Mouse (Mus musculus): Measurements from ENCODE around the gene Ugt2b5.
"Not testable (repeated sequence)": the region's sequence is repeated elsewhere in the genome, so short reads cannot be mapped to it uniquely, and the experiment has no call there.

Ugt2b5 gene

GRCm38 (mm10) chr5:87140196-87140595 is at the start of gene Ugt2b5:
Ugt2b5 (minus strand) TSS chr5:87140318.
- not testable (repeated sequence) for DNase-seq (ENCODE audit: low spot score)

GRCm38 (mm10) chr5:87175780-87176179 is 35.7 kb upstream of the Ugt2b5 start:
- DNase-seq (ENCODE audit: low spot score): not testable (repeated sequence)

DNA sequence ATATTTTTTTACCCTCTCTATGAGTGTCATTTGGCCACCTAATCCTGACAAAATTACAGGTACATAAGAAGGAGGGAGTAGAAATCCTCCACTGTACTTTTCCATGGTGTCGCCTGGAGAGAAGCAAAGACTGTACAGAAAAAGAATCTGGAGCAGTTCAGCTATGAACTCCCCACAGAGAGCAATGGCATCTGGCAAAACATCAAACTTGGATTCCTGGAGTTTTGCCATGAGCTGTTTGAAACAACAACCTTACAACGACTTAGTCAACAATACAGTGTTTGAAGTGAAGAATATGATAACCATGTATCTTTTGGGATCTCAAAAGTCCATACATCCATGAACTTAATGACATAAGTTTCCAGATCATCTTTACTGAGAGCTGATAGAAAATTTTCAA is 34.6 kb upstream of the Ugt2b5 start:
- DNase-seq (ENCODE audit: low spot score): no peak

DNA sequence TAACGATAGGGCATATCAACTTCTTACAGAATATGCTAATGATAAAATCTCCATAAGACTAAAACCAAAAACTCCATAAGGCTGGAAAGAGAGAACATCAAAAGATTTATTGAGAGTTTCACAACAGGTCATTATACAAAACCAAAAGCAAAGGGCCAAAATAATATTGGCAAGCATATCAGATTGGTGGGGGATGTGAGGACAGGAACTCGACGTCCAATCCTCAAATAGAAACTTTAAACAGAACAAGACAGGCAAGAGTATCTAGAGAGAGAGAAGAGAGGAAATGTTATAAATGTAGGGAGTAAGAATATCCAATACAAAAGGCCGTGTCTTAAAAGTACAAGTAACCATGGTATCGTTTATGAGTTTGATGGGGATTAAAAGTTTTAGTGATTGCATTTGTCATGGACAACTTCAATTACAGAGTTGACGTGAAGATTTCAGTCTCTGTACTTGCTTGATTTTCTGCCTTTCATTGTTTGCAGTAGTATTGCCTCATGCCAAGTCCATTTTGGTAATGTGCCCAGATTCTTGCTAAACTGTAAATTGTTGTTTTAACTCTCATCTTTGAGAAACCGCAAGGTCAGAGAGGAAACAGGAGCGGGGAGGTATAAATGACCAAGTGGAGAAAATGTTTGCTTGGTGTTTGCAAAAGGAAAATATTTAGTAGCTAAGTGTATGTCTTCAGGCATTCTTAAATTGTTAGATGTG is 7.8 kb upstream of the Ugt2b5 start:
- DNase-seq (ENCODE audit: low spot score): no peak

DNA sequence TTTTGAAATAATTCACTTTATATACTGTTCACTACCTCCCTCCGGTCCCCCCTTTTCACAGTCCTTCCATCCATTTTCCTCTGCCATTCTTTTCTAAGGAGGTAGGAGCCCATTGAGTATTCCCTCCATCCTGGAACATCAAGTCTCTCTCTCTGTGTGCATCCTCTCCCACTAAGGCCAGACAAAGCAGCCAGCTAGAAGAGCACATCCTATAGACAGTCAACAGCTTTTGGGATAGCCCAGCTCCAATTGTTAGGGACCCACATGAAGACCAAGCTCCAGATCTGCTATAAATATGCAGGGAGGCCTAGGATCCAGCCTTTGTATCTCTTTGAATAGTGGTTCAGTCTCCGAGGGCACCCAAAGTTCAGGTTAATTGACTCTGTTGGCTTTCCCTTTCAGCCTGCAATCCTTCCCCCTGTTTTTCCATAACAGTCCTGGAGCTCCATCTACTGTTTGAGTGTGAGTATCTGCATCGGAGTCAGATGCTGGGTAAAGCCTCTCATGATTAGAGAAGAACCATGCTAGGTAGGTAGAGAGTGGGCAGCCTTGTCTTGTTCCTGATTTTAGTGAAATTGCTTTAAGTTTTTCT is 2.8 kb upstream of the Ugt2b5 start:
- peak; percentile 28 for DNase-seq (ENCODE audit: low spot score)

GRCm38 (mm10) chr5:87103697-87104096 is 36.4 kb downstream of the Ugt2b5 start:
- not testable (repeated sequence) for DNase-seq (ENCODE audit: low spot score)

GRCm38 (mm10) chr5:87092346-87093027 is 47.6 kb downstream of the Ugt2b5 start, which contains the start of gene Ugt2b36:
Ugt2b36 (minus strand) TSS chr5:87092555.
- no peak for DNase-seq (ENCODE audit: low spot score)

GRCm38 (mm10) chr5:87091111-87091510 is 49.0 kb downstream of the Ugt2b5 start:
- DNase-seq (ENCODE audit: low spot score): no peak

GRCm38 (mm10) chr5:87089264-87089663 is 50.9 kb downstream of the Ugt2b5 start:
- no peak for DNase-seq (ENCODE audit: low spot score)

- no peak for DNase-seq (ENCODE audit: low spot score)
Measured at GRCm38 (mm10) chr5:87086269-87086668, 53.8 kb downstream of the Ugt2b5 start.

Data from layer of hippocampus, adult 11-12 months (tissue).